Mouse (Mus musculus) cerebellum, postnatal 4 days (tissue): Measurements from ENCODE around the gene Mctp2.

ENCODE experiments used
- DNase-seq, 2 experiments: peaks; one replicate each; pipeline ENCODE4 v3.0.0; 2022; ENCODE audit warnings: low spot score in 2 of 2, mixed read lengths in 1 of 2

The Mctp2 gene

GRCm38 (mm10) chr7:72169320-72169719 is 137.1 kb downstream of the Mctp2 start:
- no peak for DNase-seq

GRCm38 (mm10) chr7:72165726-72166701 is 140.4 kb downstream of the Mctp2 start:
- DNase-seq = no peak

- no peak for DNase-seq
Observed at GRCm38 (mm10) chr7:72162256-72162655, 144.2 kb downstream of the Mctp2 start.

GRCm38 (mm10) chr7:72159513-72160063 is 146.8 kb downstream of the Mctp2 start:
- no peak for DNase-seq

- DNase-seq = no peak
Observed at GRCm38 (mm10) chr7:72150799-72151708, 155.4 kb downstream of the Mctp2 start.

- DNase-seq = peak in 1 of 2 experiments; percentile 24
Observed at GRCm38 (mm10) chr7:72149073-72149472, 157.3 kb downstream of the Mctp2 start.

- no peak for DNase-seq
Observed at GRCm38 (mm10) chr7:72146849-72147248, 159.6 kb downstream of the Mctp2 start.

GRCm38 (mm10) chr7:72145726-72146520 is 160.5 kb downstream of the Mctp2 start:
- no peak for DNase-seq

- DNase-seq = no peak
Observed at GRCm38 (mm10) chr7:72138701-72139100, 167.7 kb downstream of the Mctp2 start.

- DNase-seq = no peak
Observed at GRCm38 (mm10) chr7:72120986-72121385, 185.4 kb downstream of the Mctp2 start.

GRCm38 (mm10) chr7:72119713-72120112 is 186.7 kb downstream of the Mctp2 start:
- DNase-seq = no peak

- DNase-seq = no peak
Observed at GRCm38 (mm10) chr7:72117376-72118077, 188.9 kb downstream of the Mctp2 start.

GRCm38 (mm10) chr7:72115073-72115472 is 191.3 kb downstream of the Mctp2 start:
- no peak for DNase-seq

GRCm38 (mm10) chr7:72110578-72110977 is 195.8 kb downstream of the Mctp2 start:
- no peak for DNase-seq

GRCm38 (mm10) chr7:72108639-72109399 is 197.6 kb downstream of the Mctp2 start:
- DNase-seq = no peak

GRCm38 (mm10) chr7:72104170-72104569 is 202.2 kb downstream of the Mctp2 start:
- no peak for DNase-seq

GRCm38 (mm10) chr7:72103654-72104053 is 202.8 kb downstream of the Mctp2 start:
- DNase-seq = no peak

GRCm38 (mm10) chr7:72100683-72101082 is 205.7 kb downstream of the Mctp2 start:
- DNase-seq = no peak

GRCm38 (mm10) chr7:72098603-72099002 is 207.8 kb downstream of the Mctp2 start:
- DNase-seq = no peak

- no peak for DNase-seq
Observed at GRCm38 (mm10) chr7:72096973-72097372, 209.4 kb downstream of the Mctp2 start.
